8 mouse cellular contexts compared by ENCODE assay signal in the genomic region with DNA sequence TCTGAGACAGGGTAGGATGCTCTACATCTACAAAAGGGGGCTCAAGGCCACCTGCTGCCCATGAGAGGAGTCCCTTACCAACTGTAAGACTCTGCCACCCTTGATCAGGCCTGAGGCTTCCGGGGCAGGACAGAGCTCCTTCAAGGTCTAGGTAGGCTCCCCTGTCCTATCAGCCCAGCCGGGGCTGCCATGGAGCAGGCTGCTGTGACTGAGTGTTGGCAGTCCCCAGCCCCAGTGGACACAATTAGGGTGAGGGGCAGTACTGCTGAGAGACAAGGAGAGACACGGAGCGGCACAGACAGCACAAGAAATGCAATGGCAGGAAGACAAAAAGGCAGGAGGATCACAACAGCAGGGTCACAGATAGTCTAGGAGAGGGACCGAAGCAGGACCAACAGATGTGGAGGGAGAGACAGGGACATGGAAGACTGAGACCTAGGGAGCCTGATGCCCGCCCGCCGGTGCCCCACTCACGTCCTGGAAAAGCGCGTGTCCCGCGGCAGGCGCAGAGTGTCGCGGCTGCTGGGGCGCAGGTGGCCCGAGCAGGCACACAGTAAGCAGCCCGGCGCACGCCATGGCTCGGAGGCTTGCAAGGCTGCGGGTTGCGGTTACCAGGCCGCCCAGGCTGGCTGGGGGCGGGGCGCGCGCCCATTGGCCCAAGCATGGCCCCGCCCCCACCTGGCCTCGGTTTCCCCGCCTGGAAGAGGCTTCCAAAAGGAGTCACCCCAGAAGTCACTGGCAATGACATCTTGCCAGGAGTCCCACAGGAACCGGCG. TPM values are rescaled to one million over a fixed set of nuclear protein-coding genes. Genes with fewer than 3 reads are reported as not detected.
A peak's percentile ranks its signal among the peaks of the same experiment; 100 is the strongest.
DNase-seq lines count a peak whose midpoint lies in the region; ATAC-seq lines count a peak whose summit lies in the region.

A gene (minus strand): TSS at position 627 of the 776 bp plus-strand sequence.

- no peak for ATAC-seq in embryonic facial prominence, embryonic 13.5 days (ENCODE audit: insufficient number of reproducible peaks, insufficient read depth, low FRiP score, low TSS enrichment, low read depth)
- ATAC-seq in hematopoietic stem cell, adult 5-6 weeks (replicated peaks in 1 of 2; ENCODE audit: insufficient read depth in 1 of 2, low FRiP score in 2 of 2, low TSS enrichment in 1 of 2, low read depth in 1 of 2, poor library complexity in 2 of 2, severe bottlenecking in 2 of 2) = peak; percentile 24 to 81; a peak in 2 of 4 replicates
- peak; percentile 75; the same call in 1 of the 2 replicates for ATAC-seq in midbrain, embryonic 16.5 days
- peak; percentile 15; the same call in 1 of the 2 replicates for ATAC-seq in stomach, embryonic 16.5 days (ENCODE audit: insufficient read depth, low FRiP score)

- peaks cover 24% of the 10 kb centered on the region for H3K36me3 ChIP-seq in embryonic facial prominence, embryonic 13.5 days
- H3K36me3 ChIP-seq in midbrain, embryonic 16.5 days (ENCODE audit: control insufficient read depth, insufficient read depth, low read length) = no peaks in the 10 kb centered on the region
- H3K36me3 ChIP-seq in stomach, embryonic 16.5 days (ENCODE audit: control insufficient read depth, insufficient read depth, low read length) = peaks cover 16% of the 10 kb centered on the region

- WGBS in embryonic facial prominence, embryonic 13.5 days = 3% methylated on average over 34 of the region's 34 CpGs
- WGBS in midbrain, embryonic 16.5 days = 4% methylated on average over 28 of the region's 34 CpGs
- 8% methylated on average over 34 of the region's 34 CpGs for WGBS in stomach, embryonic 16.5 days

- 0 out of 2 replicates have a peak, but pooled peaks cover 4% of the 10 kb centered on the region for H3K27me3 ChIP-seq in embryonic facial prominence, embryonic 13.5 days
- H3K27me3 ChIP-seq in midbrain, embryonic 16.5 days (ENCODE audit: control insufficient read depth, insufficient read depth, low read depth, low read length) = no peaks in the 10 kb centered on the region
- H3K27me3 ChIP-seq in stomach, embryonic 16.5 days (ENCODE audit: control insufficient read depth, insufficient read depth, low read length) = no peaks in the 10 kb centered on the region

- peaks cover 35% of the 10 kb centered on the region for H3K4me1 ChIP-seq in embryonic facial prominence, embryonic 13.5 days
- H3K4me1 ChIP-seq in midbrain, embryonic 16.5 days (ENCODE audit: control insufficient read depth, insufficient read depth, low read length) = peaks cover 24% of the 10 kb centered on the region
- H3K4me1 ChIP-seq in stomach, embryonic 16.5 days (ENCODE audit: control insufficient read depth, insufficient read depth, low read length) = peaks cover 14% of the 10 kb centered on the region

- H3K4me2 ChIP-seq in embryonic facial prominence, embryonic 13.5 days = peak within 1 kb of the TSS; percentile 66
- peak within 1 kb of the TSS; percentile 84 for H3K4me2 ChIP-seq in midbrain, embryonic 16.5 days (ENCODE audit: low read length)
- peak within 1 kb of the TSS; percentile 52 for H3K4me2 ChIP-seq in stomach, embryonic 16.5 days (ENCODE audit: low read depth, low read length)

- H3K4me3 ChIP-seq in embryonic facial prominence, embryonic 13.5 days = peak within 1 kb of the TSS; percentile 37
- peak within 1 kb of the TSS; percentile 51 for H3K4me3 ChIP-seq in midbrain, embryonic 16.5 days (ENCODE audit: low read depth, low read length)
- H3K4me3 ChIP-seq in stomach, embryonic 16.5 days (replicated peaks; ENCODE audit: low read length) = peak within 1 kb of the TSS; percentile 30

- intact Hi-C loops in left cerebral cortex, postnatal 4 days (cut with DNase I) = no loop called here

- H3K9me3 ChIP-seq in embryonic facial prominence, embryonic 13.5 days = no peaks in the 10 kb centered on the region
- H3K9me3 ChIP-seq in midbrain, embryonic 16.5 days (replicated peaks; ENCODE audit: control insufficient read depth, low read length, poor library complexity, severe bottlenecking) = no peaks in the 10 kb centered on the region
- no peaks in the 10 kb centered on the region for H3K9me3 ChIP-seq in stomach, embryonic 16.5 days (replicated peaks; ENCODE audit: control insufficient read depth, low read length)

- peak within 1 kb of the TSS; percentile 28 for H3K27ac ChIP-seq in embryonic facial prominence, embryonic 13.5 days
- peak within 1 kb of the TSS; percentile 28; the same call in 1 of the 2 replicates for H3K27ac ChIP-seq in midbrain, embryonic 16.5 days (ENCODE audit: low read length)
- H3K27ac ChIP-seq in stomach, embryonic 16.5 days (ENCODE audit: low read length) = no peak within 1 kb of the TSS

- peak; percentile 78 for DNase-seq in adrenal gland, adult 2 months
- no peak for DNase-seq in adrenal gland, adult 8-10 months
- peak; percentile 80 for DNase-seq in adrenal gland, postnatal 14 days
- peak; percentile 73 for DNase-seq in left cerebral cortex, postnatal 4 days

- peak within 1 kb of the TSS; percentile 64 for H3K9ac ChIP-seq in embryonic facial prominence, embryonic 13.5 days
- H3K9ac ChIP-seq in midbrain, embryonic 16.5 days (ENCODE audit: low read depth, low read length) = peak within 1 kb of the TSS; percentile 79
- H3K9ac ChIP-seq in stomach, embryonic 16.5 days (ENCODE audit: low read length) = peak within 1 kb of the TSS; percentile 47

RNA-seq across cellular contexts. Expression of the gene that starts here (rescaled TPM):
- 1 to 10 TPM; 1.5 to 1.6 TPM for total RNA-seq in adrenal gland, adult 2 months (2021)
- 3.3 and 4.3 TPM in 2 replicates for polyA plus RNA-seq in adrenal gland, adult 2 months (2012; rRNA removed)
- total RNA-seq in adrenal gland, adult 8-10 months (2022) = 1 to 10 TPM in 3 of 4 experiments, under 1 TPM in 1; 0.41 to 3.1 (median 2.6) TPM
- total RNA-seq in adrenal gland, postnatal 14 days (2021) = 2.3 and 3.9 TPM in 2 replicates
- polyA plus RNA-seq in embryonic facial prominence, embryonic 13.5 days (2015; fragmentation: Nextera tagmentation; extraction: Ambion mirVana) = 3.8 and 4.3 TPM in 2 replicates
- total RNA-seq in hematopoietic stem cell, adult 5-6 weeks (2017) = 1.2 and 2.6 TPM in 2 replicates
- total RNA-seq in left cerebral cortex, postnatal 4 days (2021) = 10 to 100 TPM; 23.6 to 24.1 TPM
- polyA plus RNA-seq in midbrain, embryonic 16.5 days (2015; fragmentation: Nextera tagmentation; extraction: Ambion mirVana) = 18.5 and 19.9 TPM in 2 replicates
- 1.4 and 1.7 TPM in 2 replicates for polyA plus RNA-seq in stomach, embryonic 16.5 days (2015; fragmentation: Nextera tagmentation; extraction: Ambion mirVana)
